Mouse (Mus musculus): Measurements from ENCODE around the gene Chdh.

Gene Chdh

DNA sequence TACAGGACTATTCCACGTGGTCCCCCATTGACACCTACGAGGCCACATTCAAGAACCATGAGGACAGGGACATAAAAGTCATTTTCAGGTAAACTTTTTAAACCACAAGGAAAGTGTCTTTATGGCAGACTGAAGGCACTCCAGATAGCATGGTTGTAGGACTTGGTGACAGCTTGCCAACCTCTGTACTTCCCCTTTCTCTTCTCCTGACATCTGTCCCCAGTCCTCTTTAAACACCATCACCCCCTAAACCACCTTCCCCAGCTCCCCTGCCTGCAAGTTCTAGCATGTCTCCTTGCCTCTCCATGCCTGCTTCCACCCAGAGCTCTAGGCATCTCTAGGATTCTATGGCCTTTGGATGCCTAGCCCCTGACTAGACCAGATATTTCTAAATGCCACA is 56.0 kb downstream of the Chdh start:
- no peak for DNase-seq

DNA sequence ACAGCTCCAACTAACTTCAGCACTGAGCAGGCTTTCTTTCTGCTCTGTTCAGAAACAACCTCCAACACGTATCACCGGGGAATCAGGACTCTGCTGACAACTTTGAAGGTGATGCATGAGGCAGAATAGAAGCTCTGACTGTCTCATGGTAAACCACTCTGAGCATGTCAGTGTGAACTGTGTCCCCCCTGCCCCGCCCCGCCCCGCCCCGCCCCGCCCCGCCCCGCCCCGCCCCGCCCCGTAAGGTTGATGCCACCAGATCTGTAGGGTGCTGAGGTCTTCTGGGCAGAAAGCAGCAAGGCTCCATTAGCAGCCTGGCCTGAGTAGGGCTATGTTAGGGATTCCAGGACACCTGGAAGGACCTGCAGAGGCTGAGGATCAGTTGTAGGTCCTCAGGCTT is 57.9 kb downstream of the Chdh start:
- no peak for DNase-seq

GRCm38 (mm10) chr14:30068566-30068965 is 59.7 kb downstream of the Chdh start:
- DNase-seq, result no peak

DNA sequence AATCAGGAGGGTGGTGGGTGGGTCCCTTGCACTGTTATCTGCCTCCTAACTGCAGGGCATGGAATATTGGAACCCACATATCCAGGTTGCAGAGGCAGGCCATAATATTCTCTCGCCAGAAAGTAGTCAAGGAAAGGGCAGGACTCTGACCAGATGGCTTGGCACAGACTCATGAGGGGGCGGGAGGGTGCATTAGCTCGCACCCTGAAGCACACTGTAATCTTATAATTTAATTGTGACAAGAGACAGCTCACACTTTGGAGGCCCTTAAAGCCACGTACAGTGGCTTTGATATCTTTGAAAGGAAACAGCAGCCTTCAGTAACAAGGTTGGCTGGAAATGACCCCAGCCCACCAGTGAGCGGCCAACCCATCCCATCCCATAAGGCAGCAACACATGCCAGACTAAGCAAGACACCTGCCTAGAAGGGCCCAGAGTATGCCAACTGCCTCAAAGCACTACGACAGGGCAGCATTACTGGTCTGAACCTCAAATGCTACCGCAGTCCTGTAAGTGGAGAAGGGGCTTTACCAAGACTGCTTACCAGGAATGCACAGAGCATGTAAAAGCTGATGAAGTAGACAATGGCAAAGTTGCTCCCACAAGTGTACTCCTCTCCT is 66.6 kb downstream of the Chdh start:
- DNase-seq, result no peak

- no peak for DNase-seq
Observed at GRCm38 (mm10) chr14:30078115-30078808, 69.4 kb downstream of the Chdh start.

DNA sequence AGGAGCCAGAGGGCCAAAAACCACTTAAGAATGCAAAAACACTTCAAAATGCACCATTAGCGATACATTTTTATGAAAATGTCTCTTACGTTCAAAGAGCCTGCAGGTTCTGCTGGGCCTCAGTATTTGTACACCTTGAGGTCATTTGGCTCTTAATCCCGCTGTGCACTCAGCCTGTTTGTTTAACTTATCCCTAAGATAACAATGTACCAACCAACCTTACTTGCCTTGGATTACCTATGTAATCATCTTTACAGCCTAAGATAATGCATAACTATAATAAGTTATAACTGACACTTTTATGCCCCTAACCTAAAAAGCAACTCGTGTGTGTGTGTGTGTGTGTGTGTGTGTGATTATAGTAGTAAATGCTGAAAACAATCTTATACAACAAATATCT is 70.9 kb downstream of the Chdh start:
- DNase-seq, result no peak
